Mouse (Mus musculus) heart, embryonic 15.5 days (tissue): ENCODE data around the gene Agpat4. TPM values are rescaled to one million over a fixed set of nuclear protein-coding genes. Genes with fewer than 3 reads are reported as not detected.

Experiments used
- ATAC-seq: fragments of 200-750 bp; cut with Nextera tagmentation; replicated peaks from 2 replicates; pipeline ENCODE4 v1.8.0; 2017; ENCODE audit warnings: low read depth, moderate TSS enrichment; ENCODE audit not compliant: insufficient number of reproducible peaks, insufficient read depth, low FRiP score
- H3K27ac ChIP-seq: fragments of 300-500 bp; sonication (generic); 2 replicates; pipeline ENCODE4 v1.5.1; 2015; ENCODE audit warnings: mild to moderate bottlenecking, inconsistent platforms
- H3K27me3 ChIP-seq: fragments of 300-500 bp; sonication (generic); 2 replicates; pipeline ENCODE4 v1.6.1; 2015; ENCODE audit warnings: inconsistent platforms
- H3K36me3 ChIP-seq: fragments of 300-500 bp; sonication (generic); 2 replicates; pipeline ENCODE4 v1.6.1; 2015; ENCODE audit warnings: mild to moderate bottlenecking, inconsistent platforms
- H3K4me1 ChIP-seq: fragments of 300-500 bp; sonication (generic); replicated peaks from 2 replicates; pipeline ENCODE4 v1.6.1; 2015; ENCODE audit warnings: inconsistent platforms
- H3K4me2 ChIP-seq: fragments of 300-500 bp; sonication (generic); 2 replicates; pipeline ENCODE4 v1.6.1; 2015; ENCODE audit warnings: inconsistent platforms, mild to moderate bottlenecking, moderate library complexity
- H3K4me3 ChIP-seq: fragments of 300-500 bp; sonication (generic); 2 replicates; pipeline ENCODE4 v1.5.1; 2015; ENCODE audit warnings: mild to moderate bottlenecking, inconsistent platforms
- H3K9ac ChIP-seq: fragments of 300-500 bp; sonication (generic); 2 replicates; pipeline ENCODE4 v1.6.1; 2015; ENCODE audit warnings: mild to moderate bottlenecking, inconsistent platforms
- H3K9me3 ChIP-seq: fragments of 300-500 bp; sonication (generic); replicated peaks from 2 replicates; pipeline ENCODE4 v1.6.1; 2016; ENCODE audit warnings: inconsistent platforms
- WGBS: fragments of 180-500 bp; shearing (Covaris S2); methylation state at CpG from one replicate; pipeline ENCODE4 v1.1.7; 2015; ENCODE audit warnings: mixed read lengths; 5-methylcytosine and 5-hydroxymethylcytosine counted together
- polyA plus RNA-seq: library from polyadenylated mRNA; unstranded; fragments of >200 nt; fragmentation: Nextera tagmentation; extraction: Ambion mirVana; gene quantifications from 2 replicates; pipeline ENCODE4 v1.2.1, GENCODE M21; 2015

Agpat4 gene
- polyA plus RNA-seq, 1 experiment from 2014 or later: 13.6 TPM

- H3K4me1 ChIP-seq: peaks cover 4% of the 10 kb centered on the region; the same call in 1 of the 2 replicates
- H3K27me3 ChIP-seq: no peaks in the 10 kb centered on the region
- H3K4me3 ChIP-seq: no peak overlapping the region
- WGBS: 77% methylated on average over 4 of the region's 4 CpGs
- no peak overlapping the region for H3K27ac ChIP-seq
- H3K9ac ChIP-seq: no peak overlapping the region
- no peak overlapping the region for H3K4me2 ChIP-seq
- no peaks in the 10 kb centered on the region for H3K36me3 ChIP-seq
- ATAC-seq: 0 out of 2 replicates have a peak, but pooled peaks have one; percentile 47
- no peaks in the 10 kb centered on the region for H3K9me3 ChIP-seq
Measured at GRCm38 (mm10) chr17:12127056-12127455, 8.6 kb downstream of the Agpat4 start.

GRCm38 (mm10) chr17:12128976-12129375 lies 10.5 kb downstream of the Agpat4 start:
- 92% methylated on average over 2 of the region's 2 CpGs for WGBS
- no peaks in the 10 kb centered on the region for H3K9me3 ChIP-seq
- no peaks in the 10 kb centered on the region for H3K27me3 ChIP-seq
- no peak overlapping the region for H3K27ac ChIP-seq
- H3K4me3 ChIP-seq: no peak overlapping the region
- ATAC-seq: no peak
- no peaks in the 10 kb centered on the region for H3K36me3 ChIP-seq
- no peaks in the 10 kb centered on the region for H3K4me1 ChIP-seq
- no peak overlapping the region for H3K9ac ChIP-seq
- H3K4me2 ChIP-seq: no peak overlapping the region

GRCm38 (mm10) chr17:12131171-12131570 lies 12.7 kb downstream of the Agpat4 start:
- H3K36me3 ChIP-seq: no peaks in the 10 kb centered on the region
- H3K4me1 ChIP-seq: no peaks in the 10 kb centered on the region
- no peaks in the 10 kb centered on the region for H3K27me3 ChIP-seq
- H3K27ac ChIP-seq: no peak overlapping the region
- H3K4me2 ChIP-seq: no peak overlapping the region
- no peak overlapping the region for H3K9ac ChIP-seq
- 72% methylated on average over 5 of the region's 5 CpGs for WGBS
- ATAC-seq: no peak
- H3K9me3 ChIP-seq: no peaks in the 10 kb centered on the region
- no peak overlapping the region for H3K4me3 ChIP-seq

- no peak overlapping the region for H3K4me3 ChIP-seq
- H3K9ac ChIP-seq: no peak overlapping the region
- H3K27me3 ChIP-seq: no peaks in the 10 kb centered on the region
- no peaks in the 10 kb centered on the region for H3K4me1 ChIP-seq
- H3K9me3 ChIP-seq: no peaks in the 10 kb centered on the region
- 93% methylated on average over 7 of the region's 7 CpGs for WGBS
- H3K36me3 ChIP-seq: no peaks in the 10 kb centered on the region
- H3K4me2 ChIP-seq: no peak overlapping the region
- ATAC-seq: no peak
- H3K27ac ChIP-seq: no peak overlapping the region
Measured at GRCm38 (mm10) chr17:12131581-12131980, 13.1 kb downstream of the Agpat4 start.

GRCm38 (mm10) chr17:12132904-12133303 lies 14.4 kb downstream of the Agpat4 start:
- Histone ChIP-seq H3K4me3 (no peak overlapping the region), H3K27me3 (no peaks in the 10 kb centered on the region), H3K9ac (no peak overlapping the region), H3K9me3 (no peaks in the 10 kb centered on the region), H3K27ac (no peak overlapping the region), H3K36me3 (no peaks in the 10 kb centered on the region), H3K4me1 (no peaks in the 10 kb centered on the region), H3K4me2 (no peak overlapping the region)
- ATAC-seq: no peak
- WGBS: 92% methylated on average over 3 of the region's 3 CpGs

GRCm38 (mm10) chr17:12133985-12134384 lies 15.5 kb downstream of the Agpat4 start:
- Histone ChIP-seq H3K4me1 (no peaks in the 10 kb centered on the region), H3K9me3 (no peaks in the 10 kb centered on the region), H3K27me3 (no peaks in the 10 kb centered on the region), H3K4me3 (no peak overlapping the region), H3K9ac (no peak overlapping the region), H3K27ac (no peak overlapping the region), H3K4me2 (no peak overlapping the region), H3K36me3 (no peaks in the 10 kb centered on the region)
- WGBS: 82% methylated on average over 8 of the region's 8 CpGs
- no peak for ATAC-seq

GRCm38 (mm10) chr17:12134975-12135633 lies 16.6 kb downstream of the Agpat4 start:
- H3K27me3 ChIP-seq: no peaks in the 10 kb centered on the region
- no peak overlapping the region for H3K27ac ChIP-seq
- WGBS: 86% methylated on average over 12 of the region's 12 CpGs
- no peaks in the 10 kb centered on the region for H3K9me3 ChIP-seq
- H3K4me2 ChIP-seq: no peak overlapping the region
- H3K4me1 ChIP-seq: no peaks in the 10 kb centered on the region
- no peak overlapping the region for H3K4me3 ChIP-seq
- H3K36me3 ChIP-seq: no peaks in the 10 kb centered on the region
- ATAC-seq: no peak
- no peak overlapping the region for H3K9ac ChIP-seq

GRCm38 (mm10) chr17:12138355-12138754 lies 19.9 kb downstream of the Agpat4 start:
- Histone ChIP-seq H3K4me2 (no peak overlapping the region), H3K4me1 (no peaks in the 10 kb centered on the region), H3K27ac (no peak overlapping the region), H3K9ac (no peak overlapping the region), H3K4me3 (no peak overlapping the region), H3K36me3 (no peaks in the 10 kb centered on the region), H3K9me3 (no peaks in the 10 kb centered on the region), H3K27me3 (no peaks in the 10 kb centered on the region)
- 91% methylated on average over 6 of the region's 6 CpGs for WGBS
- ATAC-seq: no peak

GRCm38 (mm10) chr17:12143948-12144364 lies 25.5 kb downstream of the Agpat4 start:
- no peak overlapping the region for H3K4me2 ChIP-seq
- H3K9me3 ChIP-seq: no peaks in the 10 kb centered on the region
- 70% methylated on average over 5 of the region's 5 CpGs for WGBS
- peaks cover 7% of the 10 kb centered on the region for H3K4me1 ChIP-seq
- no peaks in the 10 kb centered on the region for H3K36me3 ChIP-seq
- no peak for ATAC-seq
- H3K9ac ChIP-seq: no peak overlapping the region
- H3K27me3 ChIP-seq: no peaks in the 10 kb centered on the region
- H3K4me3 ChIP-seq: no peak overlapping the region
- H3K27ac ChIP-seq: no peak overlapping the region

- H3K27ac ChIP-seq: no peak overlapping the region
- ATAC-seq: no peak
- H3K4me2 ChIP-seq: no peak overlapping the region
- no peak overlapping the region for H3K4me3 ChIP-seq
- H3K27me3 ChIP-seq: no peaks in the 10 kb centered on the region
- no peak overlapping the region for H3K9ac ChIP-seq
- H3K36me3 ChIP-seq: no peaks in the 10 kb centered on the region
- H3K4me1 ChIP-seq: peaks cover 7% of the 10 kb centered on the region
- WGBS: 87% methylated on average over 5 of the region's 5 CpGs
- no peaks in the 10 kb centered on the region for H3K9me3 ChIP-seq
Measured at GRCm38 (mm10) chr17:12146132-12146681, 27.7 kb downstream of the Agpat4 start.

- no peaks in the 10 kb centered on the region for H3K36me3 ChIP-seq
- H3K4me3 ChIP-seq: no peak overlapping the region
- no peaks in the 10 kb centered on the region for H3K9me3 ChIP-seq
- WGBS: 74% methylated on average over 4 of the region's 4 CpGs
- ATAC-seq: no peak
- no peak overlapping the region for H3K27ac ChIP-seq
- H3K4me1 ChIP-seq: peaks cover 7% of the 10 kb centered on the region
- H3K4me2 ChIP-seq: no peak overlapping the region
- H3K27me3 ChIP-seq: no peaks in the 10 kb centered on the region
- H3K9ac ChIP-seq: no peak overlapping the region
Measured at GRCm38 (mm10) chr17:12147830-12148229, 29.3 kb downstream of the Agpat4 start.

- no peak overlapping the region for H3K4me3 ChIP-seq
- peaks cover 2% of the 10 kb centered on the region for H3K4me1 ChIP-seq
- no peaks in the 10 kb centered on the region for H3K36me3 ChIP-seq
- H3K9me3 ChIP-seq: no peaks in the 10 kb centered on the region
- no peak for ATAC-seq
- no peak overlapping the region for H3K27ac ChIP-seq
- H3K4me2 ChIP-seq: no peak overlapping the region
- H3K27me3 ChIP-seq: no peaks in the 10 kb centered on the region
- no peak overlapping the region for H3K9ac ChIP-seq
- 67% methylated on average over 6 of the region's 6 CpGs for WGBS
Measured at GRCm38 (mm10) chr17:12149232-12149861, 30.8 kb downstream of the Agpat4 start.
